Mouse (Mus musculus) C2C12 (cell line): ENCODE results near the gene Strip2. TPM values are rescaled to one million over a fixed set of nuclear protein-coding genes. Genes with fewer than 3 reads are reported as not detected.

Experiments
- H3K27me3 ChIP-seq: one replicate; pipeline ENCODE4 v1.6.1; 2011; ENCODE audit not compliant: control insufficient read depth, insufficient read depth, insufficient read length
- H3K36me3 ChIP-seq: one replicate; pipeline ENCODE4 v1.6.1; 2011; ENCODE audit not compliant: control insufficient read depth, insufficient read depth
- H3K4me3 ChIP-seq: one replicate; pipeline ENCODE4 v1.5.1; 2011; ENCODE audit warnings: mild to moderate bottlenecking, control low read depth; ENCODE audit not compliant: poor library complexity, insufficient read depth, severe bottlenecking
- H3K79me2 ChIP-seq: one replicate; pipeline ENCODE4 v1.6.1; 2011; ENCODE audit not compliant: control insufficient read depth, insufficient read depth
- H3K79me3 ChIP-seq: one replicate; pipeline ENCODE4 v1.6.1; 2011; ENCODE audit warnings: low read depth, control low read depth
- H3ac ChIP-seq: one replicate; pipeline ENCODE3; 2011; ENCODE audit warnings: low read depth; ENCODE audit not compliant: control insufficient read depth, insufficient read length
- CEBPB ChIP-seq: IDR thresholded peaks from one replicate; pipeline ENCODE4 v1.6.1; 2011; ENCODE audit warnings: low read depth, mild to moderate bottlenecking, control low read depth, moderate library complexity
- CTCF ChIP-seq: IDR thresholded peaks from one replicate; pipeline ENCODE4 v1.5.1; 2011; ENCODE audit not compliant: control insufficient read depth, insufficient read depth, insufficient read length
- FOSL1 ChIP-seq: IDR thresholded peaks from one replicate; pipeline ENCODE4 v1.8.0; 2011; ENCODE audit warnings: mild to moderate bottlenecking, low read length; ENCODE audit not compliant: poor library complexity, insufficient read depth, severe bottlenecking
- MAX ChIP-seq: IDR thresholded peaks from one replicate; pipeline ENCODE4 v1.6.1; 2011; ENCODE audit warnings: mild to moderate bottlenecking, control low read depth
- MYOD1 ChIP-seq: IDR thresholded peaks from one replicate; pipeline ENCODE4 v1.6.1; 2011; ENCODE audit warnings: low read depth; ENCODE audit not compliant: control insufficient read depth, insufficient read length
- MYOG ChIP-seq: IDR thresholded peaks from one replicate; pipeline ENCODE4 v1.6.1; 2011; ENCODE audit not compliant: control insufficient read depth, insufficient read length; ENCODE audit errors: extremely low read depth
- USF1 ChIP-seq: IDR thresholded peaks from one replicate; pipeline ENCODE4 v1.6.1; 2011; ENCODE audit warnings: low read depth, mild to moderate bottlenecking, control low read depth, moderate library complexity
- polyA plus RNA-seq: library from polyadenylated mRNA; unstranded; fragments of >200 nt; fragmentation: generic; extraction: Trizol; gene quantifications from one replicate; pipeline ENCODE4 v1.2.1, GENCODE M21; 2012; ENCODE audit warnings: missing spikeins

Gene Strip2
- polyA plus RNA-seq, 1 experiment: 1.2 TPM

- Histone ChIP-seq H3K4me3 (no peak overlapping the region), H3K27me3 (no peaks in the 10 kb centered on the region), H3K79me2 (no peaks in the 10 kb centered on the region), H3K79me3 (no peaks in the 10 kb centered on the region), H3K36me3 (no peaks in the 10 kb centered on the region), H3ac (no peak overlapping the region)
- TF ChIP-seq MYOD1 (no peak), FOSL1 (no peak), CTCF (no peak), CEBPB (no peak), MAX (no peak), MYOG (no peak), USF1 (no peak)
Measured at GRCm38 (mm10) chr6:29967917-29968316, 51.1 kb downstream of the Strip2 start.

- TF ChIP-seq MYOG: no peak
- TF ChIP-seq MYOD1: no peak
- TF ChIP-seq USF1: no peak
- no peak for TF ChIP-seq CTCF
- no peak for TF ChIP-seq CEBPB
- no peak for TF ChIP-seq FOSL1
- no peak for TF ChIP-seq MAX
Measured at GRCm38 (mm10) chr6:29973341-29973740, 56.5 kb downstream of the Strip2 start.

GRCm38 (mm10) chr6:29974836-29975235 lies 58.0 kb downstream of the Strip2 start:
- Histone ChIP-seq H3K27me3 (no peaks in the 10 kb centered on the region), H3K79me2 (no peaks in the 10 kb centered on the region), H3ac (no peak overlapping the region), H3K36me3 (no peaks in the 10 kb centered on the region), H3K4me3 (no peak overlapping the region), H3K79me3 (no peaks in the 10 kb centered on the region)
- TF ChIP-seq MAX: no peak
- no peak for TF ChIP-seq MYOD1
- TF ChIP-seq FOSL1: no peak
- TF ChIP-seq CEBPB: no peak
- TF ChIP-seq MYOG: no peak
- no peak for TF ChIP-seq USF1
- TF ChIP-seq CTCF: no peak

More at GRCm38 (mm10) chr6:29973341-29973740, 56.5 kb downstream of the Strip2 start:
- no peaks in the 10 kb centered on the region for H3K36me3 ChIP-seq
- H3ac ChIP-seq: no peak overlapping the region
- H3K79me2 ChIP-seq: no peaks in the 10 kb centered on the region
- no peaks in the 10 kb centered on the region for H3K79me3 ChIP-seq
- no peaks in the 10 kb centered on the region for H3K27me3 ChIP-seq
- H3K4me3 ChIP-seq: no peak overlapping the region

GRCm38 (mm10) chr6:29980461-29980860 lies 63.6 kb downstream of the Strip2 start:
- no peaks in the 10 kb centered on the region for H3K36me3 ChIP-seq
- H3K27me3 ChIP-seq: no peaks in the 10 kb centered on the region
- no peak overlapping the region for H3ac ChIP-seq
- H3K79me2 ChIP-seq: no peaks in the 10 kb centered on the region
- TF ChIP-seq FOSL1: no peak
- no peak for TF ChIP-seq CEBPB
- no peak for TF ChIP-seq MYOD1
- no peak for TF ChIP-seq MYOG
- no peak for TF ChIP-seq USF1
- no peak for TF ChIP-seq MAX
- no peak for TF ChIP-seq CTCF
- no peak overlapping the region for H3K4me3 ChIP-seq
- H3K79me3 ChIP-seq: no peaks in the 10 kb centered on the region

- no peaks in the 10 kb centered on the region for H3K79me3 ChIP-seq
- no peaks in the 10 kb centered on the region for H3K79me2 ChIP-seq
- H3ac ChIP-seq: no peak overlapping the region
- no peaks in the 10 kb centered on the region for H3K36me3 ChIP-seq
- TF ChIP-seq FOSL1 (no peak), USF1 (no peak), CTCF (no peak), MYOG (no peak), MYOD1 (no peak), CEBPB (no peak)
- H3K4me3 ChIP-seq: no peak overlapping the region
- no peaks in the 10 kb centered on the region for H3K27me3 ChIP-seq
Measured at GRCm38 (mm10) chr6:29981797-29982196, 65.0 kb downstream of the Strip2 start.

GRCm38 (mm10) chr6:29985058-29985498 lies 68.3 kb downstream of the Strip2 start:
- TF ChIP-seq CTCF: no peak
- peak; percentile 40 for TF ChIP-seq MAX
- Histone ChIP-seq H3K4me3 (peak overlapping the region; percentile 25), H3K36me3 (no peaks in the 10 kb centered on the region), H3ac (peak overlapping the region; percentile 60), H3K79me2 (no peaks in the 10 kb centered on the region), H3K27me3 (no peaks in the 10 kb centered on the region), H3K79me3 (no peaks in the 10 kb centered on the region)
